Mouse (Mus musculus): Measurements from ENCODE around the gene Mvk.
A peak's percentile ranks its signal among the peaks of the same experiment; 100 is the strongest.

The Mvk gene

DNA sequence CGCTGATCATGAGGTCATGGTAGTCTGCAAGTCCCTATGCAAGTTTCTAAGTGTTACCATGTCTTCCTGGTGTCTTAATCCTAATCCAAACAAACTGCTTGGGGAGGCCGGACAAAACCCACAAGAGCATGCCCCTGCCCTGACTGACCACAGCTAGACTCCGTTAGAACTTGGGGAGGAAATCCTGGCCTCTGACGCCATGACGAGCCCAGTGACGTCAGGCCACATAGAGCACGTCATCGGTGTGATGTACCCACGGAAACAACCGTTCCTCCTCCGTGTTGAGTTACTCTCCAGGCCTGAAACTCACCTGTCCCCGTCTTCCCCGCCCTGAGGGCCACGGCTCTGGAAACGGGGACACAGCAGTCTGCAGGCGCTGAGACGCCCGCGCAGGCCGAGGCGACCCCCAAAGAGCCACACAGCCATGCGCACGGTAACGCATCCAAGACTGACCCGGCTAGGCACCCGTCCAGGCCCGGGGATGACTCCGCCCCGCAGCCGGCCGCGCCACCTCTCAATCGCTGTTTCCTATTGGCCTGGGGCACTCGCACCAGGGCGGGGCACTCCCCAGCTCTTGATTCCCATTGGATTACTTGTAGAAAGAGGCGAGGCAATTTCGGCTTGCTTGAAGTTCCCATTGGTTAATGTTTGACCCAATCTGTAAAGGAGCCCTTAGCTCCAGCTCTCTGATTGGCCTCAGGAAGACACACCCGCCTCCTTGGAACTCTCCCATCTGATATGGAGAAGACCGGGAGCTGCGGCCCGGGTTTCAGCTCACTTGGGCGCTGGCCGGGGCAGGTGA lies at the start of gene Mvk, which contains the start of gene Mmab:
Gene Mvk, plus strand, starts transcription at position 704 of the 802 bp plus-strand sequence.
Gene Mmab, minus strand, starts transcription at position 495 of the 802 bp plus-strand sequence.
- peak; percentile 93 for DNase-seq (ENCODE audit: low spot score)

DNA sequence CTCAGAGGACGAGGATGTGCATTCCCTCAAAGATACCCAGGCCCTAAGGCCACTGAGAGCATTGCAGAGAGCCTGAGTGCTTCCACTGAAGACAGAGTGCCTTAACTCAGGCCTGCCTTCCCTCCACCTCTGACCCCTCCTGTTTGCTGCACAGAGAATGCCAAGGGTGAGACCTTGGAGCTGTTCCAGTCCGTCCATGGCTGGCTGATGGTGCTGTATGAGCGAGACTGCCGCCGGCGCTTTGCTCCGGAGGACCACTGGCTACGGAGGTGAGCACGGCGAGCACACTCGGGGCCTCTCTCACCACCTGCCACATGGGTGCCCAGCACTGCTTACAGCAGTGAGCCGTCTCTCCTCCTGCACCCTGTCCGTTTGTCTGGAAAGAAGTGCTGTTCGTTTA lies 37.5 kb upstream of the Mvk start:
- DNase-seq (ENCODE audit: low spot score), result no peak

GRCm38 (mm10) chr5:114407269-114407668 lies 36.8 kb upstream of the Mvk start:
- peak; percentile 22 for DNase-seq (ENCODE audit: low spot score)

DNA sequence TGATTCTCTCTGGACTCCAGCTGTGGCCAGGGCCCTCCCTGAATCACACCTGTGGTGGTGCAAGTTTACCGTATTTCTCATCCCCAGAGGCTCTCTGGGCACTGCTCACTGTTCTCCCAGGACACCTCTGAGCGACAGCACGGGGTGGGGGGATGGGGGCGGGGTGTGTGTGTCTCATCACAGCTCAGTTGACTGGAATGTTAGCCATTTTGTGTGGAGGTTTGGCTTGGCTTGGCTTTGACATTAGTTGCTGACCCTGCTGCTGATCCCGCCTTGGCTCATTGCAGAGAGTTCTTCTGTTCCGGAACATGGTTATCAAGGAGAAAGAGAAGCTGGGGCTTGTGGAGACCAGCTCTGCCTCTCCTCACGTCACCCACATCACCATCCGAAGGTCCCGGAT lies 36.3 kb upstream of the Mvk start:
- DNase-seq (ENCODE audit: low spot score), result no peak

- no peak for DNase-seq (ENCODE audit: low spot score)
These were observed 35.2 kb upstream of the Mvk start for GRCm38 (mm10) chr5:114408846-114409245.

DNA sequence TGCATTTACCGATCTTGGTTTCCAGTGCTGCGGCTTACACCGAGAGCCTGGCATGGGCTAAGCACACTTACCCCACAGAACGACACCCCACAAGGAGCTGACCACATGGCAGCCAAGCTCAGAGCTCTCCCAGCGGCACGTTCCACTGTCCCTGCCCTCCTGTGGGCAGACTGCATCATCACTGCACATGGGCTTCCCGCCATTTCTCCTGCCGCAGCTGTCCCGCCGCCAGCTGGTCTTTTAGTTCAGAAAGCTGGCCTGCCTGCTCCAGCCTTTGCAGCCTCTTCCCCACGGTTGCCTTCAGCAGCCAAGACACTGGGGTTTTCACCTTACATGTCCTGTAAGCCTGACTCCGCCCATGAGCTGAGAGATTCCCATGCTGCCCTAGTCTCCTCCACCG lies 33.6 kb upstream of the Mvk start:
- DNase-seq (ENCODE audit: low spot score), result no peak

- peak; percentile 36 for DNase-seq (ENCODE audit: low spot score)
These were observed 31.6 kb upstream of the Mvk start for GRCm38 (mm10) chr5:114412361-114412998.

DNA sequence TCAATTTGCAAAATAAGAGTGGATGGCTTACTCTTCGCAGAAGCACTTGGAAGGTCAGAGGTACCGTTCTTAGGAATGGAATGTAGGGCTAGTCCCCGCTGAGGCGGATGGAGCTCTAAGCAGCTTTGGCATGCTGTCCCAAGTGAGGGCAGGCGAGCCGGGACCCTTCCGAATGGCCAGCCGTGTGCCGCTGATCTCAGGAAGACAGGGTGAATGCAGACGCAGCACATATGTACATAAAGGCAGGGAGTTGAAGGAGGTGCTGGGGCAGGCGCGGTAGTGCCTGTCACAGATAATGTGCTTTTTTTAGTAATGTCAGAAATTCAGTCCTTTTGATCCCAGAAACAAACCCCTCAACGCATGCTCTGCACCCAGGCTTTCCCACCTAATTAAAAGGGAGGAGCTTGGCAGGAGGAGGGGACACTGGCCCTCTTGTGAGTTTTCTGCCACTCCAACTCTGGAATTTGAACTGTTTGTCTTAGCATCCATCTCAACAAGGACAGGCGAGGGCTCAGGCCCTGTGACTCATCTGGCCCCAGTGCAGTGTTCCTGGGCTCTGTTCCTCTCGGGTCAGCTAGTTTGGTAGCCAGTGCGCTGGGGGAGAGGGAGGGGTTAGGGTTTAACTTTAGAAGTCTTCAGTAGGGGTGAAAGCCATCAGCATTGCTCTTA lies 30.9 kb upstream of the Mvk start:
- DNase-seq (ENCODE audit: low spot score), result peak; percentile 11

DNA sequence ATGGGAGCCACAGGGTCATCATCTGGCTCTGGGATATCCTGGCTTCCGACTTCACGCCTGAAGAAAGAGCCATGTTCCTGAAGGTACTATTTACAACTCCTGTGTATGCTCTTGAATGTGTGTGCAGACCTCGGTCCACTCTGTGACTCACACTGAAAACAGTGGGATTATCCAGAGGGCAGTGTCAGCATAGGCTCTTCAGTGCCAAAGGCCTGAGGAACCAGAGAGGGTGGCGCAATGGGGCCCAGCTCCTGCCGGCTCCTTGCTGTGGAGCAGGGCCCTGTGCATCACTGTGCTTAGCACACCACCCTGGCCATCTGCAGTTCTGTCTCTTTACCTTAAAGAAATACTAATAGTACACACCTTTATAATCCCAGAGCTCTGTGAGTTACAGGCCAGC lies 28.5 kb upstream of the Mvk start:
- no peak for DNase-seq (ENCODE audit: low spot score)

- DNase-seq (ENCODE audit: low spot score), result no peak
These were observed 27.2 kb upstream of the Mvk start for GRCm38 (mm10) chr5:114416855-114417254.

GRCm38 (mm10) chr5:114418541-114418940 lies 25.5 kb upstream of the Mvk start:
- no peak for DNase-seq (ENCODE audit: low spot score)

DNA sequence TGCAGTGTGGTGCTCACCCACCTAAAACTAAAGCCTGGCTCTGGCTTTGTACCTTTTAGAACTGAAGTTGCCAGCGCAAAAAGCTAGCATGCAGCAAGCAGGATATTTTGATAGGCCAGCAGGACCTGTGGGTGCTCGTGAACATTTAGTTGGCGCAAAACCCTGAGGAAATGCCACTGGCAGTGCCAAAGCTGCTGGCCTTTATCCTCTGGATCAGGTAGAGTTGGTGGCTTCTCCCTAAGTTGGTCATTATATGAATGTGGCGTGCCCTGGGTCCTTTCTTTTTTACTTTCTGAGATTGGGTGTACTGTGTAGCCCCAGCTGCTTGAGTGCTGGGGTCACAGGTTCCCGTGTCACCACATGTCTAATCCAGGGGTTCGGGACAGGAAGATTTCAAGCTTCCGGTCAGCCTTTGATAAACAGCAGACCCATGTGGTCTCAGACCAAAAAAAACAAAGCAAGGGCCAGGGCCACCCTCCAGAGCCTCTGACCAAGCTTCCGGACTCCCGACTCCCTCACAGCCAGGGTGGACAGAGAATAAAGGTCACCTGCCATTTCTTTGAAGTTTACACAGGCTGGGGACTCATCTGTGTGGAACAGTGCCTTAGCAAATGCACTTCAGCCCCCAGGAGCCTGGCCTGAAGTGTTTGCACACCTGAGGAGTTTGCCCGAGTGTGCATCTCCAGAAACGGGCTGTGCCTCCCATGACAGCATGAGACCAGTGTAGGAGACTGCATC lies 22.3 kb upstream of the Mvk start:
- no peak for DNase-seq (ENCODE audit: low spot score)

DNA sequence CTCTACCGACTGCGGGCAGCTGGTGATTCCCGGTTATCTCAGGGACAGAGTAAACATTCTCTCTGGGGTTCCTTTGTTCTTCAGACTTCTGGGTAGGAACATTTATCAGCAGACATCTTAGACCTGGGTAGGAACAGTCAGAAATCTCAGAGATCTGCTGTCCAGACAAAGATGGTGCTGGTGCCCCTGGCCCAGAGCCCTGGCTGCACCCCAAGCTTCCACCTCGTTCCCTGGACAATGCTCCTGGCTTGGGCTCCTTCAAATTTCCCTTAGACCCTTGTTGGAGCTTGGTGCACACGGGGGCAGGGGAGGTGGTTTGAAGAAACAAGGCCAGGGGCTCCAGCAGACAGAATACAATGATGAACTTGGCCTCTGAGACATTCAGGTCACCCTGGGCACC lies 21.5 kb upstream of the Mvk start:
- no peak for DNase-seq (ENCODE audit: low spot score)

- no peak for DNase-seq (ENCODE audit: low spot score)
These were observed 20.1 kb upstream of the Mvk start for GRCm38 (mm10) chr5:114423961-114424360.

DNA sequence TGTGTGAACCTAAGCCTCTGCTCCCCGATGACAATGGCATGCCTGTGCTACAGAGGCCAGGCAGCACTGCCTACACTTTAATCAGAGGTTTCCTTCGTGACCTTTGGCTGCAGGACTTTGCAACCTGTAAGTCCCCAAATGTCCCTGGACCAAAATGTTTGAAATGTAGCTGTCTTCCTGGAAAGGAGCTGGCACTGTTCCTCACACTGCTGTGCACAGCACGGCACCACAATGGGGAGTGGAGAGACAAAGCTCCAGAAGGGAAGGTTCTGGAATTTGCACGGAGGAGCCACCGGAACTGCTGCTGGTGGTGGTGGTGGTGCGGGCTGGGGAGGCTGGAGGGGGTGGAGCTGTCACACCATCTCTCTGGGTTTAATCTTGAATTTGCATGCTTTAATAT lies 17.3 kb upstream of the Mvk start:
- no peak for DNase-seq (ENCODE audit: low spot score)

- no peak for DNase-seq (ENCODE audit: low spot score)
These were observed 15.4 kb upstream of the Mvk start for GRCm38 (mm10) chr5:114428621-114429020.

DNA sequence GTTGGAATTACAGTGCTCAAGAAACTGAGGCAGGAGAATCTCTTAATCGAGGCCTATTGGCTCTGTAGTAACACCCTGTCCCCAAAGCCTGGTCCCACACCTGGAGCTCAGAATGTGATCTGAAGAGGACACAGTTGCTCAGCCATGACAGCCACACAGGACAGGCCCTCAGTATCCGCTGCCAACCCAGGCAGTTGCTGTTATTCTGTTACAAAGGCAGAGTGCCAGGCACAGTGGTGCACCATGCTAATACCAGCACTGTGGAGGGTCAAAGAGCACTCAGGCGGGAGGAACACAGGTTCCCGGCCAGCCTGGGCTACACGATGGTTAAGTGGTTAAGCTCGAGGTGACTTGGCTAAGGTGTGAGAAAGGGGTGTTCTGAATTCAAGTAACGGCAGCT lies 14.3 kb upstream of the Mvk start:
- DNase-seq (ENCODE audit: low spot score), result no peak

- no peak for DNase-seq (ENCODE audit: low spot score)
These were observed 9.7 kb upstream of the Mvk start for GRCm38 (mm10) chr5:114434359-114434758.

- no peak for DNase-seq (ENCODE audit: low spot score)
These were observed 8.5 kb upstream of the Mvk start for GRCm38 (mm10) chr5:114435588-114435987.

DNA sequence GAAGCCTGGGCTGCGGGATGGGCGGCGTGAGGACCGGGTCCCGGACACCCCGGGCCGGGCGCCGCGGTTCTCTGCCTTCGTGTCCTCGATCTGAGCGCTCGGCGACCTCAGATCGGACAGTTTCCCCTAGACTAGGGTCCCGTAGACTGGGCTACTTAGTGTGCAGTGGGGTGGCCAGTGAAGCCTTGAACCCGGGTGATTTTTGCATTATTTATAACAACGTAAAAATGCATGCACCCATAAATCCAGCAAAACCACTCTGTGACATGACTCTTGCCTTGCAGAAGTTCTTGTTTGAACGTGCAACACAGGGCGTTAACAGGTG lies 261 bp downstream of the Mvk start:
- no peak for DNase-seq (ENCODE audit: low spot score)

DNA sequence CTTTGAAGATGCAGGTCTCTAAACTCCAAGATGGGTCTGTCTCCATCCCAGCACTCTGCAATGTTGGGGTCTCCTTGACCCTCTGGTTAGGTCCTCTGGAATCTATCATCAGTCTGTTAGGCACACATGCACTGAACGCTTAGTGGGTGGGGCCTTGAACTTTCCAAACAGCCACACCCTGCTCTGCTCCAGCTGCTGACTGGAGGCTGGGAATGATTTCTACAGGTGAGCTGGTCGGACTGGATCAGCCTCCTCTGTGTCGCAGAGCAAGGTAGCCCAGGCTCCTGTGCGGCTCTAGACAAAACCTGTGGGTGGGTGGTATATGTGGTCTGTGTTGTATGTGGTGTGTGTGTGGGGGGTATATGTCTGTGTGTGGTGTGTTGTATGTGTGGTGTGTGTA lies 4.9 kb downstream of the Mvk start:
- no peak for DNase-seq (ENCODE audit: low spot score)

GRCm38 (mm10) chr5:114456287-114456686 lies 12.2 kb downstream of the Mvk start:
- DNase-seq (ENCODE audit: low spot score), result peak; percentile 32
